Mouse (Mus musculus): Measurements from ENCODE around the gene Gm20388. TPM values are rescaled to one million over a fixed set of nuclear protein-coding genes. Genes with fewer than 3 reads are reported as not detected.

Gm20388 gene
- total RNA-seq, 1 experiment, result 27.0 TPM

DNA sequence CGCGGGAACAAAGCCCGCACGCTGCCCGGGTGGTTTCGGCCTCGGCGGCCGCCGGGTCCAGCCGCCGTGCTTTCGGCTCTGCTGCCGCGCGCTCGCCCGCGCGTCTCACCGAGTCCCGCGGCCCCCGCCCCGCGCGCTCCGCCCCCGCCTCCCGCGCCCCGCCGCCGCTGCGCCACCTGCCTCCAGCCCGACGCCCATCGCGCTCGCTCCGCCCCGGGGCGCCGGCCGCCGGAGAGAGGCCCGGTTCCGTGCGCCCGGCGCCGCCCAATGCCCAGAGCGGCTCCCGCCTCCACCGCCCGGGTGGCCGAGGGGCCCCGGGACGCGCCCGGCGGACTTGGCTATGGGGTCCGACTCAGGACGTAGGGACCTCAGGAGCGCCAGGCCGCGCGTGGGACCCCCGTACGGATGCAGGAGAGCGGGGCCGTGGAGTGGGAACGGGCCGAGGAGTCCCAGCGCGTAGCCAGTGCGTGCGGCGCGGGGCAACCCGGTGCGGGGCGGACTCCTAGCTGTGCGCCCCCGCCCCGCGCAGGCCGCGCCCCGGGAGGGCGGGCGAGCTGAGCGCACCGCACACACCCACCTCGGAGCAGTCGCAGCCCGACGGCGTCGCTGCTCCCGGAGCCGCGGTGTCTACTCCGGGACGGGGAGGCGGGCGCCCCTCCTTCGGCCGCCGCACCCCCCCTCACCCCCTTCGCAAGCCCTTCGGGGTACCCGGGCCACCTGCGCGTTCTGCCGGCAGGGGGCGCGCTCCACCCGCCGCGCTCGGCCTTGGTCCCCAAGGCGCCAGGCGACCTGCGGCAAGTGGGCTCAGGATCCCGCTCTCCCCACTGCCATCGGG, 2767.6 kb downstream of the Gm20388 start:
- TF ChIP-seq ZC3H11A (IDR thresholded peaks at IDR 0.05; ENCODE audit: borderline replicate concordance, low read depth, low read length) (no peak), ZNF384 (IDR thresholded peaks at IDR 0.05; ENCODE audit: low read depth, low read length) (no peak), MAFK (IDR thresholded peaks at IDR 0.05; ENCODE audit: insufficient read depth, low read depth, low read length) (no peak), HCFC1 (IDR thresholded peaks at IDR 0.05; ENCODE audit: borderline replicate concordance, insufficient read depth, low read length) (no peak), CHD2 (IDR thresholded peaks at IDR 0.05; ENCODE audit: low read depth, low read length) (no peak)
- Histone ChIP-seq H3K4me3 (ENCODE audit: insufficient read depth in 1 of 2, low read depth in 1 of 2, low read length in 2 of 2, poor library complexity in 1 of 2, severe bottlenecking in 1 of 2) (peak overlapping the region; percentile 71 to 77), H3K4me1 (ENCODE audit: control insufficient read depth in 2 of 2, insufficient read depth in 2 of 2, low read length in 2 of 2, poor library complexity in 1 of 2) (peaks cover 0 to 3% of the 10 kb centered on the region in 2 experiments; a peak in 2 of 4 replicates), H3K27ac (ENCODE audit: insufficient read depth, low read depth, low read length, poor library complexity, severe bottlenecking) (no peak overlapping the region), H3K9ac (ENCODE audit: insufficient read depth, low read depth, low read length, poor library complexity, severe bottlenecking) (peak overlapping the region; percentile 57), H3K9me3 (ENCODE audit: control insufficient read depth, insufficient read depth, low read depth, low read length) (no peaks in the 10 kb centered on the region), H3K36me3 (ENCODE audit: control insufficient read depth, insufficient read depth, low read length, poor library complexity, severe bottlenecking) (no peaks in the 10 kb centered on the region)
- in situ Hi-C loops (cut with MboI; ENCODE audit: low sequenced_read_pairs in 2 of 2, unreplicated experiment in 2 of 2), result no loop called here
- no peak for DNase-seq (ENCODE audit: low read depth, low spot score)

DNA sequence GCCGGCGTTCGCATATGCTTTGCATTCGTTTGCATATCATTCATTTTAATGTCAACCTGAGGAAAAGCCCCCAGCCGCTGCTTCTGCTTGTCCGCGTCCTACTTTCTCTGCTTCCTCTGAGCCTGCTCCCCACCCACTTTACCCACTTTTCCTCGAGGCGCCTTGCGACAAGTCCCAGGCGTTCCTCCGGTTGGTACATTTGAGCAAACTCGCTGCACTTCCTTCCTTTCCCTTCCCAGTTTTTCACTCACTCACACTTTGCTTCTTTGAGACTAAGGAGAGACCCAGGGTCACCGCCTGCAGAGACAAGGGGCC, 2768.2 kb downstream of the Gm20388 start:
- Histone ChIP-seq H3K36me3 (ENCODE audit: control insufficient read depth, insufficient read depth, low read length, poor library complexity, severe bottlenecking) (no peaks in the 10 kb centered on the region), H3K4me3 (ENCODE audit: insufficient read depth in 1 of 2, low read depth in 1 of 2, low read length in 2 of 2, poor library complexity in 1 of 2, severe bottlenecking in 1 of 2) (peak overlapping the region; percentile 71 to 77), H3K9ac (ENCODE audit: insufficient read depth, low read depth, low read length, poor library complexity, severe bottlenecking) (peak overlapping the region; percentile 57), H3K27ac (ENCODE audit: insufficient read depth, low read depth, low read length, poor library complexity, severe bottlenecking) (no peak overlapping the region), H3K9me3 (ENCODE audit: control insufficient read depth, insufficient read depth, low read depth, low read length) (no peaks in the 10 kb centered on the region), H3K4me1 (ENCODE audit: control insufficient read depth in 2 of 2, insufficient read depth in 2 of 2, low read length in 2 of 2, poor library complexity in 1 of 2) (peaks cover 0 to 3% of the 10 kb centered on the region in 2 experiments; a peak in 2 of 4 replicates)
- TF ChIP-seq MAFK (IDR thresholded peaks at IDR 0.05; ENCODE audit: insufficient read depth, low read depth, low read length) (no peak), ZNF384 (IDR thresholded peaks at IDR 0.05; ENCODE audit: low read depth, low read length) (no peak), CHD2 (IDR thresholded peaks at IDR 0.05; ENCODE audit: low read depth, low read length) (no peak), HCFC1 (IDR thresholded peaks at IDR 0.05; ENCODE audit: borderline replicate concordance, insufficient read depth, low read length) (no peak)
- in situ Hi-C loops (cut with MboI; ENCODE audit: low sequenced_read_pairs in 2 of 2, unreplicated experiment in 2 of 2), result no loop called here
- no peak for DNase-seq (ENCODE audit: low read depth, low spot score)

DNA sequence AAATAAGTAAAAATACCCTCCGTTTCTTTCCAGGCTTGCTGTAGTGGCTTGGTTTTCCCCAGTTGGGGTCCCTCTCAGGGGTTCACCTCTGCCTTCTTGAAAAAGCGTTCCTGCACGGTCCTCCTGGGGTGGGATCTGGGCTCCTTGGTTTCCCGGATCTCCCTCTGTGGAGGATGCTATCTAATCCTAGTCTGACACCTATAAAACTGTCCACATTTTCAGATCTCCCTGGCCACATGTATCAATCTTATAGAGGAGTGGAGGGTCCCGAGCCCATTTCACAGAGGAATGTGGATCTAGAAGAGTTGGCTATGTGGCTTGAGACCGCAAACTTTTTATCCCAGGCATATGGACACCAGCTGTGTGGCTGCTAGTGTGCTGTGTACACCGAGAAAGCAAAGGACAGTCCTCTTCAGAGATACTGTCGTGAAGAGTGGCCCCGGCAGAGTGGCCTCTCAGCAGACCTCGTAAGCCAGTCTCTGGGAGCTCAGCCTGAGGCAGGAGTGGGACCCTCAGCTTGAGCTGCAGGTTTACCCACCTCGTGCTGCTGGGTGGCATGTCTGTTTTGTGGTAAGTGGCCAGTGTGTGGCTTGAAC, 2768.8 kb downstream of the Gm20388 start:
- peaks cover 0 to 3% of the 10 kb centered on the region in 2 experiments; a peak in 2 of 4 replicates for H3K4me1 ChIP-seq (ENCODE audit: control insufficient read depth in 2 of 2, insufficient read depth in 2 of 2, low read length in 2 of 2, poor library complexity in 1 of 2)

DNA sequence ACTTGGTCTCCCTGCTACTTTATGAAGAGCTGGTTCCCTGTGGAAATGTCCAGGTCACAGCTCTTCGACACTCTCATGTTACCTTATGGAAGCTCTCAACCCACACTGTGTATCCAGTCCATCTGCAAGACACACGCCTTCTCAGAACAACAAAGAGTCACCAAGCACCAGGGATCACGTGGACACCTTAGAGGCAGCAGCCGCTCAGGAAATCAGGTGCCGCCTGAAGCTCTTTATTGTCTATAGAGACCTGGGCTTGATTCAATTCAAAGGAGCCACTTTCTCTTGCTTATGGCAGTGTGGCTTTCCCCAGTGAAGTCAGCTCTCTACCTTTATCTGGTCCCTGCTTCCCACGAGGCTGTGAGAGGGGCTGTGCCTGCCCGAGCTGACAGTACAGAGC, 2769.5 kb downstream of the Gm20388 start:
- H3K36me3 ChIP-seq (ENCODE audit: control insufficient read depth, insufficient read depth, low read length, poor library complexity, severe bottlenecking), result no peaks in the 10 kb centered on the region
- H3K27ac ChIP-seq (ENCODE audit: insufficient read depth, low read depth, low read length, poor library complexity, severe bottlenecking), result no peak overlapping the region
- TF ChIP-seq ZC3H11A (IDR thresholded peaks at IDR 0.05; ENCODE audit: borderline replicate concordance, low read depth, low read length) (no peak), HCFC1 (IDR thresholded peaks at IDR 0.05; ENCODE audit: borderline replicate concordance, insufficient read depth, low read length) (no peak), ZNF384 (IDR thresholded peaks at IDR 0.05; ENCODE audit: low read depth, low read length) (no peak), MAFK (IDR thresholded peaks at IDR 0.05; ENCODE audit: insufficient read depth, low read depth, low read length) (no peak), CHD2 (IDR thresholded peaks at IDR 0.05; ENCODE audit: low read depth, low read length) (no peak)
- in situ Hi-C loops (cut with MboI; ENCODE audit: low sequenced_read_pairs in 2 of 2, unreplicated experiment in 2 of 2), result no loop called here
- H3K4me1 ChIP-seq (ENCODE audit: control insufficient read depth in 2 of 2, insufficient read depth in 2 of 2, low read length in 2 of 2, poor library complexity in 1 of 2), result peaks cover 0 to 3% of the 10 kb centered on the region in 2 experiments; a peak in 2 of 4 replicates
- H3K9me3 ChIP-seq (ENCODE audit: control insufficient read depth, insufficient read depth, low read depth, low read length), result no peaks in the 10 kb centered on the region
- H3K4me3 ChIP-seq (ENCODE audit: insufficient read depth in 1 of 2, low read depth in 1 of 2, low read length in 2 of 2, poor library complexity in 1 of 2, severe bottlenecking in 1 of 2), result no peak overlapping the region
- DNase-seq (ENCODE audit: low read depth, low spot score), result no peak
- no peak overlapping the region for H3K9ac ChIP-seq (ENCODE audit: insufficient read depth, low read depth, low read length, poor library complexity, severe bottlenecking)

More for the DNA sequence above, 2768.8 kb downstream of the Gm20388 start:
- no peak overlapping the region for H3K9ac ChIP-seq (ENCODE audit: insufficient read depth, low read depth, low read length, poor library complexity, severe bottlenecking)
- in situ Hi-C loops (cut with MboI; ENCODE audit: low sequenced_read_pairs in 2 of 2, unreplicated experiment in 2 of 2), result no loop called here
- TF ChIP-seq ZNF384 (IDR thresholded peaks at IDR 0.05; ENCODE audit: low read depth, low read length), result no peak
- TF ChIP-seq HCFC1 (IDR thresholded peaks at IDR 0.05; ENCODE audit: borderline replicate concordance, insufficient read depth, low read length), result no peak
- no peak for TF ChIP-seq ZC3H11A (IDR thresholded peaks at IDR 0.05; ENCODE audit: borderline replicate concordance, low read depth, low read length)
- TF ChIP-seq CHD2 (IDR thresholded peaks at IDR 0.05; ENCODE audit: low read depth, low read length), result no peak
- no peak for TF ChIP-seq MAFK (IDR thresholded peaks at IDR 0.05; ENCODE audit: insufficient read depth, low read depth, low read length)
- DNase-seq (ENCODE audit: low read depth, low spot score), result no peak
- no peaks in the 10 kb centered on the region for H3K36me3 ChIP-seq (ENCODE audit: control insufficient read depth, insufficient read depth, low read length, poor library complexity, severe bottlenecking)
- no peaks in the 10 kb centered on the region for H3K9me3 ChIP-seq (ENCODE audit: control insufficient read depth, insufficient read depth, low read depth, low read length)
- no peak overlapping the region for H3K27ac ChIP-seq (ENCODE audit: insufficient read depth, low read depth, low read length, poor library complexity, severe bottlenecking)
- H3K4me3 ChIP-seq (ENCODE audit: insufficient read depth in 1 of 2, low read depth in 1 of 2, low read length in 2 of 2, poor library complexity in 1 of 2, severe bottlenecking in 1 of 2), result no peak overlapping the region
